Mouse (Mus musculus): ENCODE data around the gene Rps6.
"Not testable (repeated sequence)": the region's sequence is repeated elsewhere in the genome, so short reads cannot be mapped to it uniquely, and the experiment has no call there.

DNA sequence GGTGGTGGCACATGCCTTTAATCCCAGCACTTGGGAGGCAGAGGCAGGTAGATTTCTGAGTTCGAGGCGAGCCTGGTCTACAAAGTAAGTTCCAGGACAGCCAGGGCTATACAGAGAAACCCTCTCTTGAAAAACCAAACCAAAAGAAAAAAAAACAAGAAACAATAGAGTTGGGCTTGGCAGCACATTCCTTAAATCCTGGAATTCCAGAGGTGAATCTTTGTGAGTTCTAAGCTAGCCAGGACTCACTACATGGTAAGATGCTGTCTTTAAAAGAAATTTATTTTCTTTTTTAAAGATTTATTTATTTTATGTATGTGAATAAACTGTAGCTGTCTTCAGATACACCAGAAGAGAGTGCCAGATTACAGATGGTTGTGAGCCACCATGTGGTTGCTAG, 16.1 kb downstream of the Rps6 start:
- TF ChIP-seq POLR2A (IDR thresholded peaks at IDR 0.05; ENCODE audit: control insufficient read depth, extremely low read depth, insufficient read depth, low read length, poor library complexity); CTCF (IDR thresholded peaks at IDR 0.05; ENCODE audit: borderline replicate concordance, control insufficient read depth, extremely low read depth, insufficient read depth, low read length, poor library complexity): not testable (repeated sequence)

Data from thymus, adult 2 months (tissue).